Mouse (Mus musculus) right cerebral cortex, postnatal 14 days (tissue): ENCODE data around the gene Nol6.
"Not testable (repeated sequence)": the region's sequence is repeated elsewhere in the genome, so short reads cannot be mapped to it uniquely, and the experiment has no call there.

Experiments used
- DNase-seq: peaks from one replicate; pipeline ENCODE4 v3.0.0; 2022

The Nol6 gene

DNA sequence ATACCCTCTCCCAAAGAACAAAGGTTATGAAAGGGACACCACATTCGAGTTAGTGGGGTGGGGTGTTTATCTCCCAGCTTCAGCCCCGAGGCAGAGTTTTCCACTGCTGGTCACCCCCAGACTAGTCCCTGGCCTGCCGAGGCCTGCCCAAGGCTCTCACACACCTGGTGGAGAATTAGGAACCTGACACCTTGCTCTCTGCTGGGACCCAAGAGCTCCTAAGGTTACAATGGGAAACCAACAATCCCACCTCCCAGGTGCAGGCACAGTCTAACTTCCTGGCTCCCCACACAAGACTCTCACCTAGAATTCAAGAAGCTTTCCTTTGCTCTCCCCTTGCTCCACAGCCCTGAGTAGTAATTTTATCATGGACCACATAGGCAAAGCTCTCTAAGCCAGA, 7.4 kb downstream of the Nol6 start:
- no peak for DNase-seq

DNA sequence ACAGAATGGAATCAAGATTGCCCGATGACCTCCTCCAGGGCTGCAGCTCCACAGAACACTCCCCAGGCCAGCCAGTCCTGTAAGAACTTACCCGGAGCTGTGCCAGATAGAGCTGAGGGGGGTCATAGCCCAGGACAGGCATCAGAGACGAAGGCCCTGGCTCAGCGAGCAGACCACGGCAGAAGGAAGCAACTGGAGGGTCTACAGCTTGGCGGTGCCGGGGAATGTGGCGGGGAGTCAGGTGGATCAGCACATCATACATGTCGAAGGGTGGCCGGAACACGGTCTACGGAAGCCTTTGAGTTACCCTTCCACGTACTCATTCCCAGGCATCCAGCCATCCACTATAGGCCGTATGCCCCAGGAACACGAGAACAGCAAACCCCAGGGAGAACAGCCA, 8.5 kb downstream of the Nol6 start:
- no peak for DNase-seq

DNA sequence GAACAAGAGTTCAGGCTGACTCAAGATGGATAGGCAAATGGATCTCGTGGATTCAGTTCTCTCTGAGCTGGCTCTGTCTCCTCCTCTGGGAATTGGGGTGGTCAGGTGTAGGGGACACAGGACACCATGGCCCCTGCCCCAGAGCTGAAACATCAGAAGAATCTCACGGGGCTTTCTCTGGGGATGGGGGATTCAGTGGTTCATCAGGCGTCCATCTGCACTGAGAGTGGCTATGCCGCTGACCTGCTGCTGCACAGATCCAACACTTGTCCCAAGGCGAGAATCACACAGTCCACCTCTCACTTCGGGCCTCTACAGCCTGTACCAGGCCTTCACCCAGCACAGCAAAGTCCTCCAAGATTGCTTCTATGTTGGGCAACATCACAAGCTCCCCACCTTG, 9.2 kb downstream of the Nol6 start:
- DNase-seq, result no peak

DNA sequence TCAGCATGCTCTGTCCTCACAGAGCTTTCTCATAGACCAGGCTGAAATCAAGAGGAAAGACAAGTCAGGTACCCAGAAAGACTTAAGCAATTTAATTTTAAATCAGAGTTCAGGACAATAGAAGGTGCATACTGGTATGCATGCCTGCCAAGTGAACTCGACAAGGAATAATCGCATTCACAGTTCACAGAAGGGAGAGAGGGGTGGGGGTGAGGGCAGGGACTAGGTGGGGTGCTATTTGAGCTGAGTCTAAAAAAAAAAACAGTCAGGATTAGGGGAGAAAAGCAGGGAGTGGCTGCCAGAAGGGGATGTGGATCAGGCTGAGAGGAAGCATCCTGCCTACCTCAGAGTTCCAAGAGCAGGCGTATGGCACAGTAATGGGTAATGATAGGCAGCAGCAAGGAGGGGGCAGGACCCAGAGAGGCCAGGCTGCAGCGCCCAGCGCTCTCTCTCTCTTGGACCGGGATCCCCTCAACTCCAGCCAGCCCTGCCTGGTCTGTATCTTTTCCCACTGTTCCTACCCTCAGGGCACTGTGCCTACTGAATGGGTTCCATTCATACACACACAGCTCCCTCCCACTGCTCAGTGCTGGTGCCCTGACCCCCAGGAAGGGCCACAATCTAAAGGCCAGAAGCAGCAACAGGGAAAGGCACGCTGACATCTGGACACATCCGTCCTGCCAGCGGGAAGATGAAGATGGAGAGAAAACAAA, 9.7 kb downstream of the Nol6 start:
- DNase-seq, result no peak

DNA sequence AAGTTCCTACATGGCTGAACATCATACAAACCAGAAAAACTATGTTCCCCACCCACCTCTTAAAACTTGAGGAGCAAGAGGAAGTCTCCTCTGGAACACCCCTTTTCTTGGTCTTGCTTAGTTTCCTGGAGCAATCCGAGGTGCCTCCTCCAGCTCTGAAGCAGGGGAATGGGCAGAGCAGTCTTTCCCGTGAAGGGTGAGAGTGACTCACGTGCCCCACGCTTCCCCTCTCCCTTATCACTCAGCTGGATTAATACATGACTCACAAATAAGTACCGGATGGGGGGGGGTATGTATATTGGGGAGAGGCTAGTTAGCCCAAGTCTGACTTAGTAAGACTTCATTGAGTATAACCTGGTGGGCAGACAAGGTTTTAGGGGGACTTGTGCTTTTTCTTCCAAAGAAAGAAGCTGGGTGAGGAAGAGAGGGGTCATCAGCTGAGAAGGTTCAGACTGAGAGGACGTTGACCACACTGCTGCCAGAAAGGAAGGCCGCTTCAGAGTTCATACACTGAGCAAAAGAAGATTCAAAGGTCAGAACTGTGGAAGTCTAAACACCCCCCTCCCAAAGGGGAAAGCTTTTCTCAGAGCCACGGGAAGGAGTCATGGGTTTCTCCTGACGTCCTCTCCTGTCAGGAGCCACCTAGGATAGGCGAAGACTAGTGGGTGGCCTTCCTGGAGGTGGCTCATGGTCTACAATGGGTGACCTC, 15.4 kb downstream of the Nol6 start:
- no peak for DNase-seq

DNA sequence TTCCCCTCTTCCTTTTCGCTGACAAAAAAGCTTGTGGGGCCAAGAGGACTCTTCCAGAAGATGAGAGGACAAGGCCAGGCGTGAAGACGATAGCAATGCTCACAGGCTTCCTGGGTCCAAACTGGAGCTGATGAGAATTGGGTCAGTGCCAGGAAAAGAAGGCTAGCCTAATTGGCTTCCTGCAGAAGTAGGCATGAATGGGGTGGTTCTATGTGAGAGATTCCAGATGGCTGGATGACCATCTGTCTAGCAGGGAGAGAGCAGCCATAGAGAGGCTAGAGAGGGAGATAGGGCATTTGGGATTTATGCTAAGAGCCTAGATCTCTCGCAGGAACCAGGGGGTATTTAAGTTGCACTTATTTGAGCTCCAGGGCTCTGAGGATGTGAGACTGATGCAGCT, 16.8 kb downstream of the Nol6 start:
- no peak for DNase-seq

DNA sequence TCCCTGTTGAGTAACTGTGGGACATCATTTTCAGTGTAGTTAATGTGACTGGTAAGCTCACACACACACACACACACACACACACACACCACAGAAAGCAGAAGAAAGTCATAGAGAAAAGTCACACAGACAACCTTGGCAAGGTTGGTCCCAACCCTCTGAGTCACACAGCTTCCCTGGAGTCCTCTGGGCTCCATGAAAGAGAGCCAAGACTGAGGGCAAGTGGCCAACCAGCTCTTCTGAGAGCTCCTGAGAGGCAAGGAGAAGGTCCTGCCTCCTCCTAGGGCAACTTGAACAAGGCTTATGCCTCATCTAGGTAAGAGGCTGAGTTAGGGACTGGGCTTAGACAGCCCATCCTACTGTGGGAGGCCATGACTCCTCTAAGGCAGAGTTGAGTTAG, 21.4 kb downstream of the Nol6 start:
- no peak for DNase-seq

DNA sequence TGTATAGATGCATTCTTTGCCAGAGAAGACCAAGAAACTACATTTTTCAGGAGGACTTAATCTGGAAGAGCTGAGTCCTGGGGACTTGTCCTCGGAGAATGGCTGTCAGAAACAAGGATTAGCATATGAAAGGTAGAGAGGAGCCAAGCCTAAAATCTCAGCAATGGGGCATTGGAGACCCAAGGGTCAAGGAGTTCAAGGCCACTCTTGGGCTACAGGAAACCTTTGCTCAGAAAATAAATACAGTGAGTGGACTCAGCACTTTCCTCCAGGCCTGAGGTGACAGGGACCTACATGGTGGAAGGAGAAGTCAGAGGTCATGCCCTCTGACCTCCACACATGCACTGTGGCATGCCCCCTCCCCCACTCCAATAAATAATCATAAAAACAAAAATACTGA, 23.3 kb downstream of the Nol6 start:
- DNase-seq, result no peak

DNA sequence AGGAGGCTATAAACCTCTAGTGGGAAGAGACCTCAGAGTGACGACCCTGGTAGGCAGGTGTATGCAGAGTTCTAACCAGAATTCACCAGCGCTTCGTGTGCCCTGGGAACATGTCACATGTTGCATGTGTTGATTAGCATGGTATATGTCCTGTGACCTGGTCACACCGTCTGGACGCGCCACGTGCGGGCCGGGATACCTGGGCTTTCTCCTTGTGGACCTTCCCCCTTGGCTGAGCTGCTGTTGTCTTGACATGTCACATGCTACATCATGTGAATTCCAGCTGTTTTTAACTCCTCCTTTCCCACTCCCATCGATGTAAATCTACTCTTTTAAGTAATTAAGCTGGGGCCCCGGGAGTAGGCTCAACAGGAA, 25.7 kb downstream of the Nol6 start:
- DNase-seq, result no peak

DNA sequence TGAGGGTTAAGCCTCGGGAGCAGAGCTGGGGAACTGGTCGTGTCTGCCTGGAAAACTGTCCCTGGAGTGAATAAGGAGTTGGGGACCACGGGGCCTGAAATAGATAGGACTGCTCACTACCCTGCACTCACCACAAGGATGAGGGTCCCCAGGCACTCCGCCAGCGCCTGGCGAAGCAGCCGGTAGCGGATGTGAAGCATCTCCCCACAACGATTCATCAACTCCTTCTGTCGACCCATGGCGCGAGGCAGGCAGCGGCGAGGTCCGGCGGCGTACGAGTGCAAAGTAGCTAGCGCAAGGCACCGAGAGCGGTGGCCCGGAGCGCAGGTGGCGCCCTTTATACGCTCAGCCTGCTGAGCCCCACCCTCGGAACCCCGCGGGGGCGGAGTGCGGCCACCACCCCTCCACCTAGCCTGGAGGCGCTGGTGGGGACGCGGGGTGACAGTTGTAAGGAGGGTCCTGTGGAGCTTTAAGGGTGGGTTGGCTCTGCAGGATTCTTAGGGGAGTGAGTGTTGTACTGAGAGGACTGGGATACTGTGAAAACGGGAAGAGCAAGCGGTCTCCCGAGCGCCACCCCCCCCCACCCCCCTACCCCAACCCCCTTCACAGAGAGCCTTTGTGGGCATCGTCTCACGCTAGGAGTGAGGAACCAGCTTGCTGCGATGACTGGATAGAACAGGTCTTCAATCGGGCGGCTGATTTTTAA, 26.2 kb downstream of the Nol6 start, which contains the start of gene Aqp3:
Aqp3 (minus strand) TSS at position 313 of the 706 bp plus-strand sequence.
- peak; percentile 25 for DNase-seq

DNA sequence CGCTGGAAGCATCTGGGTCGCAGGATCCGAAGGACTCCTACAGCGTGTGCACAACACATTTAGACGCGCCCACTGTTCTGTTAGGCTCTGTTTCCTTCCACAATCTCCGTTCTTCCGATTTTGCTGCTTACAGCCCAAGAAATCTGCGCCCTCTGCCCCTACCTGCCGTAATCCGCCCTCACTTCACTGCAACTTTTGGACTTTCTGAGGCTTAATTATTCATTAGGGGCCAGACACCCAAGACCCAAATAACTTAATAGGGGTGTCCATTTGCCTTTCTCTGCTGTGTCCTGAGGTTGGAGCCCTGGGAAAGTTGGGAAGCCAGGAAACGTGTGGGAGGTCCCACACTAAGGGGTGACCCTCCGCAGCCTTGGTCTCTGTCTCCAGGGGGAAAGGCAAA, 26.9 kb downstream of the Nol6 start:
- no peak for DNase-seq

DNA sequence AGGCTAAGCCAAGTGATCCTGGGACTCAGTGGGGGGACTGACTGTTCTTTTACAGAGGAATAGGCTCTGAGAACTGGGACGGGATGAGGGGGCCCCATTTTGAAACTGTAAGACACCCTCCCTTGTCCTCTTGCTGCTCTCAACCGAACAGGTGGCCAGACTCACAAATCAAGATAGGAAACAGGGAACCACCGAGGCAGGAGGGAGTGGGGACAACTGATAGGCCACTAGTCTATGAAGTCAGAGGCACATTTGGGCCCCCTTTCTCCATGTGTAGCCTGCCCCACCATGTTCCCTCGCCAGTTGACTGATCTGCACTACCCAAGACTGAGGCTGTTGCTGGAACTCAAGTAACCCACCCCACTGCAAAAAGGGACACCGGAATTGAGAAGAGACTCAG, 27.5 kb downstream of the Nol6 start:
- DNase-seq, result no peak

DNA sequence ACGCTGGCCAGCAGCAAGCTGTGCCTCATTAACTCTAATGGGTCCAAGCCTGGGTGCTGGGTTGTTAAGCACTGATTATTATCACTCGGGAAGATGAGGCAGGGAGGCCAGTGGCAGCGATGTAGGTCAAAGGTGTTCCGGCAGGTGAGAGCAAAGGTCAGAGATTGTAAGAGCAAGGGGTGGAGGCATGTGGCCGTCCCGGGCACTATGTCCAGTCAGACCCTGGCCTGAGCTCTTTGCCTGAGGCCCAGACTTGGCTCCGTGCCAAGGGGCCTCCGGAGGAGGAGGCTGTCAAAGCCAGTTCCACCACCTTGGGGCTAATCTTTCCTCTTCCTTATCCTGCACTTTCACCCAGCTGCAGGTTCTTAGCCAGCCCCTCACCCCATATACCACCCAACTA, 28.1 kb downstream of the Nol6 start:
- no peak for DNase-seq

DNA sequence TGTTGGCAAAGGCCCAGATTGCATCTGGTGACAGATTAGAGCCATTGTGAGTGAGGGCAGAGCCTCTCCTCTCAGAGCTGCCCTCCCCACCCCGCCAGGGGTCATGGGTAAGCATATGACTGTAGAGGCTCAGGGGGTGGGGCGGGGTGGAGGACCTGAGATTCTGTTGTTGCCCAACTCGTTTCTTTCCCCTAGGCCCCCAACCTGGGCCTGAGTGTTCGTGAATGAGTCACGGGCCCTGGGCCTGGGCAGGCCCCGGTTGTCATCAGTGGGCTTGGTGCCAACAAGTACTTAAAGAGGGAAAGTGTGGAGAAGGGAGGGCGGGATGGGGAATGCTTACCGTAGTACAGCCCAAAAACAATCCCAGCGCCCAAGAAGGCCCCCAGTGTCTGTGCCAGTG, 29.9 kb downstream of the Nol6 start:
- no peak for DNase-seq

DNA sequence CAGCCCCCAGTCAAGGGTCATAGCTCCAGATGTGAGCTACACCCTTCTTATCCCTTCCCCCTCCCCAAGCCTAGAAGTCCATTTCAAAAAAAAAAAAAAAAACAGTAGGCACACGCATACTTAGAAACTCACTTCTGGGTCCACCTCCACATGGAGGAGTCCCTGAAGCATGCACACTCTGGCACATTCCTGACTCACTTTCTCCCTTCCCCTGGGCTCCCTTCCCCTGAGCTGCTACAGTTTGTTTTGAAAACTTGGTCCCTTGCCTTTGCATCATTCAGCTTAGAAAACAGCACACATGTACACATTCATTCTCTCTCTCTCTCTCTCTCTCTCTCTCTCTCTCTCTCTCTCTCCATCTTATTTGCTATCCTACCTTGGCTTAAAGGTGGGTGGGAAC, 31.3 kb downstream of the Nol6 start:
- no peak for DNase-seq

DNA sequence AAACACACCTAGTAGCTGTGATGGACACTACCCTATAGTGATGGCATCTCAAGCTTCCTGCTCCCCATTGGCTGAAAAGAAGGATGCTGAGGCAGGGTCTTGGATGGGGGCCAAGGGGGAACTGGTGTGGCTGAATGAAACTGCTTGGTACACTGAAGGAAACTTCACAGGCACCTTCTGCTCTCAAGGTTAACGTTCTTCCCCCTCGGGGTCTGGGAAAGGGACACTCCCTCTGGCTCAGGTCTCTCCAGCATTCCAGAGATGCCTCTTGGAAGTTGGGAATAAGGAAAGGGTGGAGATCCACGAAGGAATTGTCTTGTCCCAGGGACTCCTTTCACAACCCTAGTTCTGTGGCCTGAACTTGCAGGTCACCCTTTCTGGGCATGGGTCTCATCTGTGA, 32.9 kb downstream of the Nol6 start:
- DNase-seq, result no peak

DNA sequence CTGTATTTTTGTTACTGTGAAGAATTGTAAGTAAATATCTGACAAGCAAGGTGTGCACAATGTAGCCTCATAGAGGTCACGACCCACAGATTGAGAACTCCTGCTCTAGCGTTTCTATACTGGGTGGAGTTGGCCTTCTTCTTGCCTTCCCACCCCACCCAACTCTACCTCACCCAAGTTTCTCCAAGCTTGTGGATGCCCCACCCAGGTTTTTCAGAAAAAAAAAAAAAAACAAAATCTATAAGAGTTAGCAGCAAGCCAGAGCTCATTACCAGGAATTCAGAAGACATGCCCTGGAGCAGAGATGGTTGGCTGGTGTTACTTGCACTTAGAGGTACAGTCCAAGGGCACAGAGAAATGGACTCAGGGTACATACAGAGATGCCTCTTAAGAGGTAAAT, 34.5 kb downstream of the Nol6 start:
- DNase-seq, result no peak

DNA sequence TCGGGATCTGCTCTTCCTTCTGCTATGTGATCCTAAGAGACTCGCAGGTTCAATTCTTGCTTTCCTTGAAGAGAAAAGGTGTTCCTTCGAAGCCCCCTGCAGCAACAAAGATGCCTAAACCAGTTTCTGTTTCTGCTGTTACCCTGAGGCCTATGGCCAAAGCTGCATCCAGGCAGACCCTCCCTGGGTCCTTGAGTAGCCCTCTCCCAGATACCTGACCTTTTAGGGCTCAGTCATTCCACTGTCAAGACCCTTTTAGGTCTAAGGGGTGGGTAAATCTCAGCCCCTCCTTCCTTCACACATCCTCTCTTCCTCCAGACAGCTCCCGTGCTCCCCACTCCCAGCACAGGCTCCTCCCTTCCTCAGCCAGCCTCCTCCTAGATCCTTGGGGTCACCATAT, 35.1 kb downstream of the Nol6 start:
- DNase-seq, result no peak

DNA sequence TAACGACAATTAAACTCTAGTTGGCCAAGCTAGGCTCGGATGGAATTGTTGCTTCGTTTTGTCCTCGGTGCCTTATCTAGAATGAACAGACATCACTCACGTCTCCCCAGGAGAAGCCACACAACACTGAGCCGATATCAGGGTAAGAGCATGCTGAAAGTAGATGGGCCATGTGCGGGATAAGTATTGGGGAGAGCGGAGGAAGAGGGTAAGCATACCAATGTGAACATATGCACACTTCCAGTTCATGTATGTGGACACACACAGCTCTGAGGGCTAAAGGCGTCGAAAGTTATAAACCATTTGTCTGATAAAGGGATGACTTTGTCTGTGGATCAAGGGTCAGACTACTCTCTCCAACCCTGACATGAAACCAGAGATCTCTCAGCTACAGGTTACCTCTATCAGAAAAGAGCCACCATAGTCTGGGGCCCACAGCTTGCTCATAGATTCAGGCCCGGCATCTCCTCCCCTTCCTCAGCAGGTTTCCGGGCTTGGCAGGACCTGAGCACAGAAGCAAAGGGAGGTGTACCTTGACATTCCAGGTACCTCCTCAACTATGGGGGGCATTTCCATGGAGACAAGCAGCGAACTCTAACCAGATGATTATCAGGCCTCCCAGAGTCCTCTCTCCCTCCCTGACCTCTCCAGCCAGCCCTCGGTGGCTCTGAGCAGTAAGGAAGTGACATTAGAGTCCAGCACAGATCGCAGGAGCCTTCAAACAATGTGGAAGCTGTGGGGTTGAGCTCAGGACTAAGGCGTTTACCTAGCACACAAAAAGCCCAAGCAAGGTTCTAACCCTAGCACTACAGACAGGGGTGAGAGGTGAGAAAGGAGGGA, 36.6 kb downstream of the Nol6 start:
- no peak for DNase-seq

DNA sequence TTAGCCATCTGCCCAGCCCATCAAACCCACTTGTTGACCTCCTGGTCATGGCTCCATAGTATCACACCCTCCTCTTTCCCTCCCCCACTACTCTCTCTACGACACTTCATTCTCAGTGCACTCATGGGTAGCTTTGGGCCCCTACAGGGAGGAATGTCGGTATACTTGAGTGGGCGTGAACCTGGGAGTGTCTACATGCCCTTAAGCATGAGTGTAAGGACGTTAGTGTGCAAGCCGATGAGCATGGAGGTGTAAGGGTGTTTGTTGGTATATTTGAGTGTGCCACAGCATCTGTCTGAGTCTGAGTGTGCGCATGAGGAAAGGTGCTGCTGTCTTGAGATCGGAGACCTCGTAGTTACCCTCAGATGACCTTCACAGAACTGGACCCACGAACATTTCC, 37.3 kb downstream of the Nol6 start:
- DNase-seq, result no peak

DNA sequence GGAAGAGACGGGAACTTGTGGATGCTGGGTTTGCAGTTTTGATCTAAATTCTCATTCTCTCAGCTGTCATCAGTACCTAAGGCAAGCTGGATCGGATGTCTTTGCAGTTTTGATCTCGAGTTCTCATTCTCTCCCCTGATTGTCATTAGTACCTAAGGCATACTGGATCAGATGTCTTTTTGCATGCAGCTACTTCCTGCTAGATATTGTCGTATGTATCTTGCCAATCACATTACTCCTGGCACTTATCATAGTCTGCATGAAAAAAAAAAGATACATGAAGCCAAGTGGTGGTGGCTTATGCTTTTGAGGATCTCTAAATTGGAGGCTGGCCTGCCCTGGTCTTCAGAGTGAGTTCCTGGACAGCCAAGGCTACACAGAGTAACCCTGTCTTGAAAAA, 39.4 kb downstream of the Nol6 start:
- DNase-seq, result no peak

DNA sequence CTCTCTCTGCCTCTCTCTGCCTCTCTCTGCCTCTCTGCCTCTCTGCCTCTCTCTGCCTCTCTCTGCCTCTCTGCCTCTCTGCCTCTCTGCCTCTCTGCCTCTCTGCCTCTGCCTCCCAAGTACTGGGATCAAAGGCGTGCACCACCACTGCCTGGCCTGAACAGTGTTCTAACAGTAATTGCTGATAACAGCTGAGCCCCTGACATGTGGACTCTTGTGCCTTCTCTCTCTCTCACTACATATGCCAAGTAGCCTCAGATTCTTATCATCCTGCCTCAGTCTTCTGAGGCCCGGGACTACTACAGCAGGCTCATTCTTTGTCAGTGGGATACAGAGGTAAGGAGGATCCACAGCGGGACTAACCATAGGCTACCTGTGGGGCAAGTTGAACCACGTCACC, 41.5 kb downstream of the Nol6 start:
- not testable (repeated sequence) for DNase-seq

DNA sequence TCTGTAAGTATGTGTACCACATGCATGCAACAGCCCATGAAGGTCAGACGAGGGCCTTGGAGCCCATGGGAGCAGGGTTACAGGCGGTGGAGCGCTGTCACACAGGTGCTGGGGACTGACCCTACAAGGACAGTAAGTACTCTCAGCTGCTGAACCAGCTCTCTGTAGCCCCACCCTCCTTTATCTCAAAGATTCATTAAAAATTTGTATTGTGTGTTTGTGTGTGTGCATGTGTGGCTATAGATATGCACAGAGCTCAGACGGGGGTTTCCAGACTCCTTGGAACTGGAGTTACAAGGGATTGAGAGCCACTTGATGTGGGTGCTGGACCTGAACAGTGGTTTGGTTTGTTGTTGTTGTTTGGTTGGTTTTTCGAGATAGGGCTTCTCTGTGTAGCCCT, 42.5 kb downstream of the Nol6 start:
- no peak for DNase-seq
